Mouse (Mus musculus) limb, embryonic 14.5 days (tissue): Measurements from ENCODE around the gene Prdm16. TPM values are rescaled to one million over a fixed set of nuclear protein-coding genes. Genes with fewer than 3 reads are reported as not detected.

Source experiments
- ATAC-seq: fragments of 200-750 bp; cut with Nextera tagmentation; 2 replicates; pipeline ENCODE4 v1.8.0; 2017; ENCODE audit warnings: low read depth, moderate number of reproducible peaks, moderate TSS enrichment; ENCODE audit not compliant: low FRiP score
- DNase-seq: peaks from one replicate; pipeline ENCODE4 v3.0.0-alpha.2; 2015; ENCODE audit warnings: low spot score
- H3K27ac ChIP-seq: fragments of 300-500 bp; sonication (generic); replicated peaks from 2 replicates; pipeline ENCODE4 v1.5.1; 2014; ENCODE audit warnings: low read depth, mild to moderate bottlenecking, low read length, moderate library complexity, mixed read lengths
- H3K27me3 ChIP-seq: fragments of 300-500 bp; sonication (generic); 2 replicates; pipeline ENCODE4 v1.6.1; 2014; ENCODE audit warnings: low read length, mixed read lengths; ENCODE audit not compliant: control insufficient read depth, insufficient read depth
- H3K36me3 ChIP-seq: fragments of 300-500 bp; sonication (generic); 2 replicates; pipeline ENCODE4 v1.6.1; 2014; ENCODE audit warnings: mild to moderate bottlenecking, low read length, moderate library complexity, mixed read lengths; ENCODE audit not compliant: control insufficient read depth, insufficient read depth
- H3K4me1 ChIP-seq: fragments of 300-500 bp; sonication (generic); 2 replicates; pipeline ENCODE4 v1.6.1; 2014; ENCODE audit warnings: antibody characterized with exemption, low read length, mixed read lengths; ENCODE audit not compliant: control insufficient read depth, insufficient read depth
- H3K4me2 ChIP-seq: fragments of 300-500 bp; sonication (generic); replicated peaks from 2 replicates; pipeline ENCODE4 v1.6.1; 2014; ENCODE audit warnings: low read depth, mild to moderate bottlenecking, low read length, moderate library complexity; ENCODE audit not compliant: severe bottlenecking
- H3K4me3 ChIP-seq: fragments of 300-500 bp; sonication (generic); replicated peaks from 2 replicates; pipeline ENCODE4 v1.5.1; 2014; ENCODE audit warnings: low read length
- H3K9ac ChIP-seq: fragments of 300-500 bp; sonication (generic); 2 replicates; pipeline ENCODE4 v1.6.1; 2014; ENCODE audit warnings: mild to moderate bottlenecking, low read depth, low read length, moderate library complexity; ENCODE audit not compliant: severe bottlenecking
- H3K9me3 ChIP-seq: fragments of 300-500 bp; sonication (generic); 2 replicates; pipeline ENCODE4 v1.6.1; 2016; ENCODE audit warnings: low read length; ENCODE audit not compliant: control insufficient read depth
- POLR2A ChIP-seq: fragments of 200-500 bp; IDR thresholded peaks from 2 replicates; pipeline ENCODE4 v1.8.0; 2012; ENCODE audit warnings: inconsistent platforms, mild to moderate bottlenecking, moderate library complexity, borderline replicate concordance; ENCODE audit not compliant: insufficient read depth, insufficient read length; ENCODE audit errors: extremely low read depth
- WGBS: fragments of 180-500 bp; shearing (Covaris S2); extraction: QIAGEN DNeasy Blood & Tissue Kit; methylation state at CpG from one replicate; pipeline ENCODE4 v1.1.7; 2014; 5-methylcytosine and 5-hydroxymethylcytosine counted together
- polyA plus RNA-seq, 2 experiments: library from polyadenylated mRNA; depleted of rRNA in 1 of 2; stranded (reverse) in 1 of 2; unstranded in 1 of 2; fragments of >200 nt; fragmentation: Nextera tagmentation in 1 of 2; extraction: Ambion mirVana in 1 of 2; gene quantifications; 2 replicates each; pipeline versions ENCODE4 v1.2.1 to v1.2.3; 2012 to 2014

The Prdm16 gene
- polyA plus RNA-seq, 2 experiments, result 11.7 to 25.6 TPM

DNA sequence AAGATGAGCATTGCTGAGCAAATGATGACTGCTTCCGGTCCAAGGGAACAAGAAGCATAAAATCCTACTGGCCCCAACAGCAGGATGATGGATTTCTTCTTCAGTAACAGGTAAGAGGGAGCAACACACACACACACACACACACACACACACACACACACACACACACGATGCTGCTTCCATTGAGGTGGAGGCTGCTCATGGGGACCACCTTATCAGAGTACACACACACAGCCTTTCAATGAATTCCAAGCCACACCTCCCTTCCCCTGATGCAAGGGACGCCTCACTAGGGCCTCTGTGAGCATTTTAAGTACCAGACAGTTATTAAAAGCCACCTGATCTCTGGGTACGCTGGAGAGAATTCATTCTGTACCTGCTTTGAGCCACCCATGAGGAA, 39.9 kb downstream of the Prdm16 start:
- no peaks in the 10 kb centered on the region for H3K27me3 ChIP-seq
- no peaks in the 10 kb centered on the region for H3K36me3 ChIP-seq
- H3K4me1 ChIP-seq, result peaks cover 49% of the 10 kb centered on the region
- H3K4me2 ChIP-seq, result no peak overlapping the region
- 63% methylated on average over 4 of the region's 4 CpGs for WGBS
- no peak overlapping the region for H3K9ac ChIP-seq
- DNase-seq (no peak), ATAC-seq (no peak)
- no peaks in the 10 kb centered on the region for H3K9me3 ChIP-seq
- H3K4me3 ChIP-seq, result no peak overlapping the region
- no peak overlapping the region for H3K27ac ChIP-seq
- no peak for TF ChIP-seq POLR2A

DNA sequence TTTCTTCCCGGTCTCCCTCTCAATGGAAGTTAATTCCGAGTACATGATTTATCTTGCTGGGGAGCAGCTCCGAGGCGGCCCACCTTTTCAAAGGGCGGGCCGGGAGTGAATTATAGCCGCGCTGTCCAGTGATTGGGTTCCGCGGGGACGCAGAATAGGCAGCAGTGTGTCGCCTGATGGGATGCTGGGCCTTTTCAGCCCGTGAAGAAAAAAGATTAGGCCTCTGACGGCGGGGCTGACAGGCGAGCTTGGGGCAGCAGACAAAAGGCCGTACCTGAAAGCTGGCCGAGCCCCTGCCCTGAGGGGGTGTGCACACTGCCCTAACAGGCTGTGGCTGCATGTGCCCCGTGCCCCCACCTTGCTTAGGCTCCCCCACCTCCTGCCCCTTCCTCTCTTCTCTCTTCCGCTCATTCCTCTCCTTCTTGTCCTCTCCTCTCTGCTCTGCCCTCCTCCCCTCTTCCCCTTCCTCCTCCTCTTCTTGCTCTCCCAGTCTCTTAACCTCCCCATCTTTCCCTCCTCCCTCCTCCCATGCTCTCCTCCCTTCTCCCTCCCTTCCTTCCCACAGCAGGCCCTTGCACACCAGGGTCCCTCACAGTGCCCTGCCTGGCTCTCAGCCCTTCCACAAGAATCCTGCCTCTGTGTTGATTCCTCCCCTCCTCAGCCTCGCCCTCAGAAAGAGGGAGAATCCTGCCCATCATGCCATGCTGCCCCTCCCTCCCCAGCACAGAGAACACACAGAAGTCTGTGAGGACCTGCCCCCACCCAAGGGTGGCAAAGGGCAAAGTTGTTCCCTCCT, 41.7 kb downstream of the Prdm16 start:
- Histone ChIP-seq H3K4me3 (no peak overlapping the region), H3K27me3 (no peaks in the 10 kb centered on the region), H3K9ac (no peak overlapping the region), H3K36me3 (no peaks in the 10 kb centered on the region), H3K4me1 (peaks cover 50% of the 10 kb centered on the region), H3K27ac (no peak overlapping the region), H3K4me2 (no peak overlapping the region), H3K9me3 (no peaks in the 10 kb centered on the region)
- TF ChIP-seq POLR2A, result no peak
- no peak for DNase-seq
- ATAC-seq, result no peak
- 17% methylated on average over 21 of the region's 21 CpGs for WGBS

DNA sequence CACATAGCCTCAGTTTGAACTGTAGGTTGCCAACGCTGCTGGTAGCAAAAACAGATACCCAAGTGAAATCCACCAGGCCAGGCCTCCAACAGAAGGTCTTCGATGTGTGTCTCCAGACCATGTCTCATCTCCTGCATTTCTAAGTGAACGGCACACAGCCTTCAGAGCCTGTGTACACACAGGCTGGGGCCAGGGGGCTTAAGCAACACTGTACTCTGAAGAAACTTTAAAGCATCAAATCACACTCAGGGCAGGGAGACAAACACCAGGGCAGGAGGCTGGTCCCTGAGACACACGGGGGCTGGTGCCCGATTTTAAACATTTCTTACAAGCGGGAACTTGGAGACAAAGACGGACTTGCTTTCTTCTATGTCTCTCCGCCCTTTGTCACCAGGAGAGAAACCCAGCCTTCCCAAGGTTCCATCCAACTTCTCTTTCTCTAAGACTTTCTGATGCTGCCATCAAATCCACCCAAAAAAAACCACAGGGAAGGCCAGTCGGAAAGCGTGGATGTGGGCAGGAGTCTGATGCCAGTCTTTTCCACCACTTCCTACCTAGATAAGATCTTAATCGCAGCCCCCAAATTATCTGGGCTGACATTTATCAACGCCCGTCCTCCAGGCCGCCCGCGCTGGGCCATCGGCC, 42.4 kb downstream of the Prdm16 start:
- Histone ChIP-seq H3K9ac (no peak overlapping the region), H3K4me2 (no peak overlapping the region), H3K9me3 (no peaks in the 10 kb centered on the region), H3K36me3 (no peaks in the 10 kb centered on the region), H3K4me3 (no peak overlapping the region), H3K27ac (no peak overlapping the region), H3K4me1 (peaks cover 43% of the 10 kb centered on the region), H3K27me3 (no peaks in the 10 kb centered on the region)
- WGBS, result 45% methylated on average over 17 of the region's 17 CpGs
- ATAC-seq, result no peak
- no peak for TF ChIP-seq POLR2A
- no peak for DNase-seq

DNA sequence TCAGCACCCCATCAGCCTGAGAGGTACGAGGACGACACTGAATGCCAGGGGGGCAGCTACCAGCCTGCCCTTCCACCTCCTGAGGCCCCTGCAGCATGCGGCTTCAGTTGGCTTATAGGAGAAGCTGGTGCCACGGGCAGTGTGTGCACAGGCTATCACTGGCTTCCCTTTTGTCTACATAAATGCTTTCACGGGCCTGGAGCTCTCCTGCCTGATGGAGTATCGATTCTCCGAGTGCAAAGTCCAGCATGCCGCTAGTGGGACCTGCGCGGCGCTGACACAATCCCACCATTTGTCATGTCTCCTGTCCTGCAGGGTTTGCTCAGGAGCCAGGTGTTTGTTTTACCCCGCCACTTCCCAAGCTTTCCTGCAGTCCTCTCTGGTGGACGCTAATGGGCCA, 44.1 kb downstream of the Prdm16 start:
- ATAC-seq (no peak), DNase-seq (no peak)
- no peak for TF ChIP-seq POLR2A
- Histone ChIP-seq H3K4me3 (no peak overlapping the region), H3K9ac (no peak overlapping the region), H3K4me1 (peaks cover 45% of the 10 kb centered on the region), H3K27me3 (no peaks in the 10 kb centered on the region), H3K4me2 (no peak overlapping the region), H3K9me3 (no peaks in the 10 kb centered on the region), H3K36me3 (no peaks in the 10 kb centered on the region), H3K27ac (no peak overlapping the region; the same call in 1 of the 2 replicates)
- 59% methylated on average over 13 of the region's 13 CpGs for WGBS

DNA sequence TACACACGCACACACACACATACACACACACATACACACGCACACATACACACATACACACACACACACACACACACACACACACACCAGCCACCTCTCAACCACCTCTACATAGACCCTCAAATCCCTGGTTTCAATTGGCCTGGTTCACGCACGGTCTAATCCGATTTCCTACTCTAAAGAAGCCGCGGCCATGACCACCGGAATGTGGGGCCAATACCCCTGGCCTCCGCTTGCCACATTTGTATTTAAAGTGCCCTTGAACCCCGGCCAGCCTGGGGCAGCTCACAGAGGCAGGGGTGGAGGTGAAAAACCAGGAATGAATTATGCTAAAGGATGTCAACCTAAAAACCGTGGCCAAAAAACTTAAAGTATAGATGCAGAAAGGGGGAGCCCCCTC, 45.8 kb downstream of the Prdm16 start:
- WGBS, result 74% methylated on average over 11 of the region's 11 CpGs
- no peak for DNase-seq

More for the DNA sequence above, 45.8 kb downstream of the Prdm16 start:
- H3K4me1 ChIP-seq, result peaks cover 62% of the 10 kb centered on the region
- no peaks in the 10 kb centered on the region for H3K27me3 ChIP-seq
- H3K9ac ChIP-seq, result no peak overlapping the region
- H3K27ac ChIP-seq, result no peak overlapping the region
- no peak overlapping the region for H3K4me2 ChIP-seq
- H3K9me3 ChIP-seq, result no peaks in the 10 kb centered on the region
- no peak overlapping the region for H3K4me3 ChIP-seq
- TF ChIP-seq POLR2A, result no peak
- H3K36me3 ChIP-seq, result no peaks in the 10 kb centered on the region
- no peak for ATAC-seq
